Mouse (Mus musculus) heart, embryonic 13.5 days (tissue): ENCODE data around the gene Tmem25. TPM values are rescaled to one million over a fixed set of nuclear protein-coding genes. Genes with fewer than 3 reads are reported as not detected.
A peak's percentile ranks its signal among the peaks of the same experiment; 100 is the strongest.
"Not testable (repeated sequence)": the region's sequence is repeated elsewhere in the genome, so short reads cannot be mapped to it uniquely, and the experiment has no call there.

Source experiments
- ATAC-seq: fragments of 200-750 bp; cut with Nextera tagmentation; 2 replicates; pipeline ENCODE4 v1.8.0; 2017; ENCODE audit warnings: moderate TSS enrichment; ENCODE audit not compliant: insufficient number of reproducible peaks, low FRiP score, low TSS enrichment; ENCODE audit errors: extremely low read depth
- H3K27ac ChIP-seq: fragments of 300-500 bp; sonication (generic); replicated peaks from 2 replicates; pipeline ENCODE4 v1.5.1; 2015; ENCODE audit warnings: moderate library complexity, mild to moderate bottlenecking, inconsistent platforms
- H3K27me3 ChIP-seq: fragments of 300-500 bp; sonication (generic); replicated peaks from 2 replicates; pipeline ENCODE4 v1.6.1; 2015; ENCODE audit warnings: mild to moderate bottlenecking, inconsistent platforms
- H3K36me3 ChIP-seq: fragments of 300-500 bp; sonication (generic); 2 replicates; pipeline ENCODE4 v1.6.1; 2015; ENCODE audit warnings: mild to moderate bottlenecking, inconsistent platforms
- H3K4me1 ChIP-seq: fragments of 300-500 bp; sonication (generic); 2 replicates; pipeline ENCODE4 v1.6.1; 2015; ENCODE audit warnings: inconsistent platforms
- H3K4me2 ChIP-seq: fragments of 300-500 bp; sonication (generic); 2 replicates; pipeline ENCODE4 v1.6.1; 2015; ENCODE audit warnings: inconsistent platforms, mild to moderate bottlenecking, moderate library complexity
- H3K4me3 ChIP-seq: fragments of 300-500 bp; sonication (generic); 2 replicates; pipeline ENCODE4 v1.5.1; 2015; ENCODE audit warnings: moderate library complexity, mild to moderate bottlenecking, inconsistent platforms
- H3K9ac ChIP-seq: fragments of 300-500 bp; sonication (generic); 2 replicates; pipeline ENCODE4 v1.6.1; 2015; ENCODE audit warnings: inconsistent platforms, mild to moderate bottlenecking, moderate library complexity
- H3K9me3 ChIP-seq: fragments of 300-500 bp; sonication (generic); 2 replicates; pipeline ENCODE4 v1.6.1; 2016; ENCODE audit warnings: inconsistent platforms
- WGBS: fragments of 180-500 bp; shearing (Covaris S2); methylation state at CpG from one replicate; pipeline ENCODE4 v1.1.7; 2015; ENCODE audit warnings: mixed read lengths; 5-methylcytosine and 5-hydroxymethylcytosine counted together
- polyA plus RNA-seq: library from polyadenylated mRNA; unstranded; fragments of >200 nt; fragmentation: Nextera tagmentation; extraction: Ambion mirVana; gene quantifications from 2 replicates; pipeline ENCODE4 v1.2.1, GENCODE M21; 2015

Tmem25 gene
- polyA plus RNA-seq, 1 experiment from 2014 or later, result 1.9 TPM

DNA sequence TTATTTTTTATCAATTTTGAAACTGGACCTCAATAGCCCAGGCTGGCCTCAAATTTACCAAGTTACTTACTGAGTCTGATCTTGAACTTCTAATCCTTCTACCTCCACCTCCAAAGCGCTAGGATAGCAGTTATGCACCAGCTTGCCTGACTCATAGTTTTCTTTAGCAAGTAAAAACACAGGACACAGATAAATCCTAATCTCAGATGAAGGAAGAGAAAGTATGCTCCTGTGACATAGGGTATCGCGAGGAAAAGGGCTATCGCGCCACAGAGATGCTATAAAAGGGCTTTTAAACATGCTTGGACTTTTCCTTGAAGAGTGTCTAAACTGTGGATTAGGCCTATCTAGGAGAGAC is 26.7 kb downstream of the Tmem25 start:
- Histone ChIP-seq H3K27ac (peak overlapping the region; percentile 89), H3K4me2 (no peak overlapping the region), H3K4me3 (peak overlapping the region; percentile 91), H3K9me3 (no peaks in the 10 kb centered on the region), H3K36me3 (peaks cover 26% of the 10 kb centered on the region), H3K9ac (no peak overlapping the region), H3K27me3 (no peaks in the 10 kb centered on the region), H3K4me1 (peaks cover 14% of the 10 kb centered on the region)
- WGBS, result 15% methylated on average over 5 of the region's 5 CpGs
- ATAC-seq, result no peak

DNA sequence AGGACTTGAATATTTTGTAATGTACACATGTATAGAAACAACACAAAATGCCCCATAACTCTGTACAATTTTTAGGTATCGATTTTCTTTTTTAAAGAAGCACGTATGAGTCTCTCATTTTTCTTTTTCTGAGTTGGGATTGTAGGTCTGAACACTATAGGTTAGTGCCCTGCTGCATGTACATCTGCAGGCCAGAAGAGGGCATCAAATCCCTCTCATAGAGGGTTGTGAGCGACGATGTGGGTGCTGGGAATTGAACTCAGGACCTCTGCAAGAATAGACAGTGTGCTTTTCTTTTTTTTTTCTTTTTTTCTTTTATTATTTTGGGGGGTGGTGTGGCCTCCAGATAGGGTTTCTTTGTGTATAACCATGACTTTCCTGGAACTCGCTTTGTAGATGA is 27.7 kb downstream of the Tmem25 start:
- H3K27ac ChIP-seq, result no peak overlapping the region
- H3K27me3 ChIP-seq, result no peaks in the 10 kb centered on the region
- H3K9me3 ChIP-seq, result no peaks in the 10 kb centered on the region
- peaks cover 18% of the 10 kb centered on the region for H3K36me3 ChIP-seq
- WGBS, result 87% methylated on average over 5 of the region's 5 CpGs
- peaks cover 18% of the 10 kb centered on the region for H3K4me1 ChIP-seq
- H3K4me3 ChIP-seq, result no peak overlapping the region
- no peak for ATAC-seq
- no peak overlapping the region for H3K9ac ChIP-seq
- H3K4me2 ChIP-seq, result no peak overlapping the region

- H3K27me3 ChIP-seq, H3K9me3 ChIP-seq, ATAC-seq, H3K36me3 ChIP-seq, H3K27ac ChIP-seq: not testable (repeated sequence)
- peaks cover 38% of the 10 kb centered on the region for H3K4me1 ChIP-seq
- WGBS, result 33% methylated on average over 9 of the region's 9 CpGs
- peak overlapping the region; percentile 82 for H3K4me2 ChIP-seq
- H3K4me3 ChIP-seq, result peak overlapping the region; percentile 88
- peak overlapping the region; percentile 40 for H3K9ac ChIP-seq
Measured at GRCm38 (mm10) chr9:44768029-44768394, 31.1 kb downstream of the Tmem25 start.

DNA sequence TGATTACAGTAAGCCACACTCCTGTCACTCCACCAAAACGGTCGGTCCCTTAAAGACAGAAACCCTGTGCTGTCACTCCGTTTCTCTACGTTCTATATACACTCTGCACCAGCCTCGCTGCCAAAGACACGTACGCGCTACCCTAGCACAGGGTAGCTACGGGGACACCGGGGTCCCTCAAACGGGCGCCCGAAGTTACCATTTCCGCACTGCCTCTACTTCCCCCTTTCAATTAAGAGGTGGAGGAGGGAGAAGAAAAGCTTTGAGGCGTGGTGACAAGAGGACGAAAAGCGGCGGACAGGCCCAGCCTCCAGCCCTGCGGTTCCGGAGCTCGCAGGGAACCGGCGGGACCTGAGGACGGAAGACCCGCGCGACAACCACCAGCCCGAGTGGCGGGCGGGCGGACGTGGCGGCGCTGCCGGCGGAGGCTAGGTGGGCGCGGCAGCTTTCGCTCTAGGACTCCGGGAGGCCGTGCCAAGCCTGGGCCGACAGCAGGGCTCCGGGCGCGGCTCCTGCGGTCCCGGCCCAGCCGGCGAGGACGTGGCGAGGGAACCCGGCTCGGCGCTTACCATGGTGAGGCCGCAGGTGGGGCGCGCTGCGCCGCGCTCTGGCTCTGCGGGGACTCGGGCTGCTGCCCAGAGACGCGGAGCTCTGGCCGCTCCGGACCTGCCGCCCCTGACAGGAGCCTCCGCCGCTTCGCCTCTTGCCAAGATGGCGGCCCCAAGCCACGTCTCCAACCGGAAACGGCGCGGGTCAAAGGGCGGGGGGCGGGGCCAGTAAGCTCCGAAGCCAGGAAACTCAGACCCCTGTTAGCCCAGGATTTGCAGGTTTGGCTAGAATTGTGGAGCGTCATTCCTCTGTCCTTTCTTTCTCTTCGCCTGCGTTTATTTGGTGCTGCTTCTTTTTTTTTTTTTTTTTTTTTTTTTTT is 31.7 kb downstream of the Tmem25 start, which contains the start of the genes Arcn1 and Ift46:
TSS of gene Arcn1 (minus strand) at position 745 of the 928 bp plus-strand sequence.
TSS of gene Ift46 (plus strand) at position 808 of the 928 bp plus-strand sequence.
- Histone ChIP-seq H3K27me3 (no peaks in the 10 kb centered on the region), H3K9ac (peak within 1 kb of the TSS; percentile 98), H3K4me1 (peaks cover 42% of the 10 kb centered on the region), H3K27ac (peak within 1 kb of the TSS; percentile 98), H3K36me3 (no peaks in the 10 kb centered on the region), H3K9me3 (no peaks in the 10 kb centered on the region), H3K4me3 (peak within 1 kb of the TSS; percentile 88), H3K4me2 (peak within 1 kb of the TSS; percentile 82)
- peak; percentile 84 for ATAC-seq
- under 1% methylated on average over 82 of the region's 82 CpGs for WGBS

DNA sequence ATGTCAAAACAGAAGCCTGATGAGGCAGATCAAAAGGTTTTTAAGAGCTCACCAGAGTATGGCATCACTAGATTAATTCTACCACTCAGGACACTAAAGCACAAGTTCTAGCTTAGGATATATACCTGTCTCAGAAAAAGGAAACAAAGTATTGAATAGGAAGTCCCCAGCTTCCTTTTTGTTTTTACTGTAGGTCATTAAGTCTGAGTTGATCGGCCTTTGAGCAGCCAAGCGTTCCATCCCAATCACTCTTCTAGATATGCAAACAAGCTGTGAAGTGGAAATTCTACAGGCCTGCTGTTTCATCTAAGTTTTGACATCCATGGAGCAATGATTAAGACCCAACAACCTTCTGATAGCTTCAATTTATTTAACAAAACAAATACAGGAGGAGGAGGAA is 38.2 kb downstream of the Tmem25 start:
- Histone ChIP-seq H3K4me2 (no peak overlapping the region), H3K4me1 (peaks cover 45% of the 10 kb centered on the region), H3K4me3 (no peak overlapping the region), H3K36me3 (peaks cover 45% of the 10 kb centered on the region), H3K27me3 (no peaks in the 10 kb centered on the region), H3K27ac (no peak overlapping the region), H3K9me3 (no peaks in the 10 kb centered on the region), H3K9ac (no peak overlapping the region)
- WGBS, result 53% methylated on average over 2 of the region's 2 CpGs
- ATAC-seq, result no peak

- no peak overlapping the region for H3K4me3 ChIP-seq
- no peaks in the 10 kb centered on the region for H3K4me1 ChIP-seq
- H3K27ac ChIP-seq, result no peak overlapping the region
- no peaks in the 10 kb centered on the region for H3K27me3 ChIP-seq
- WGBS, result 92% methylated on average over 7 of the region's 7 CpGs
- no peaks in the 10 kb centered on the region for H3K9me3 ChIP-seq
- peaks cover 100% of the 10 kb centered on the region for H3K36me3 ChIP-seq
- no peak for ATAC-seq
- H3K4me2 ChIP-seq, result no peak overlapping the region
- H3K9ac ChIP-seq, result no peak overlapping the region
Measured at GRCm38 (mm10) chr9:44748473-44748872, 50.6 kb downstream of the Tmem25 start.

DNA sequence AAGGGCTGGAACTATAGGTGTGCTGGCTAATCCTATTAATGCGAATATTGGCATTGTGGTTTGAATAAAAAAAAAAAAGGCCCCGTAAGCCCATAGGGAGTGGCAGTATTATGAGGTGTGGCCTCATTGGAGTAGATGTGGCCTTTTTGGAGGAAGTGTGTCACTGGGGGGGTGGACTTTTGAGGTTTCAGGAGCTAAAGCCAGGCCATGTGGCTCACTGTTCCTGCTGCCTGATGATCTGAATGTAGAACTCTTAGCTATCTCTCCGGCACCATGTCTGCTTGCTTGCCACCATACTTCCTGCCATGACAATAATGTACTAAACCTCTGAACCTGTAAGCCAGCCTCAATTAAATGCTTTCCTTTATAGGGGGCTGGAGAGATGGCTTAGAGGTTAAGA is 51.8 kb downstream of the Tmem25 start:
- Histone ChIP-seq H3K36me3 (peaks cover 100% of the 10 kb centered on the region), H3K9me3 (no peaks in the 10 kb centered on the region), H3K27me3 (no peaks in the 10 kb centered on the region), H3K4me2 (no peak overlapping the region), H3K4me1 (no peaks in the 10 kb centered on the region), H3K27ac (no peak overlapping the region), H3K9ac (no peak overlapping the region), H3K4me3 (no peak overlapping the region)
- no peak for ATAC-seq
- whole genome bisulfite sequencing, result 93% methylated on average over 3 of the region's 3 CpGs

DNA sequence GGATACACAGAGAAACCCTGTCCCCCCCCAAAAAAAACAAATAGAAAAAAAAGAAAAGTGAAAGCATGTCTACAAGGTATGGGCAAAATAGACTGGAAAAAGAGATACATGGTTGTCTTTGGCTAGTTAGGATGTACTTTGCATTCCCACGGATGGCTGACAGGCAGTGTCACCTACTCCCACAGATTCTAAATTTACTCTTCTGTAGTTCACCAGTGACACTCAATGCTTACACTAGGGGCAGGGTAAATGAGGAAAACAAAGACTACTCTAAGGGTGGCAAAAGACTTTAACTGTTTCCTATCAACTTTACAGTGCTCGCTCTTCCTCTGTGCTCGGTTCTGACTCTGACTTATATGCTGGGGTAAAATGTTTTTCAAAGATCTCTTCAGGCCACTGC is 52.4 kb downstream of the Tmem25 start:
- H3K4me2 ChIP-seq, result no peak overlapping the region
- no peaks in the 10 kb centered on the region for H3K4me1 ChIP-seq
- peaks cover 97% of the 10 kb centered on the region for H3K36me3 ChIP-seq
- H3K27ac ChIP-seq, result no peak overlapping the region
- no peak for ATAC-seq
- WGBS, result 73% methylated on average over 3 of the region's 3 CpGs
- H3K4me3 ChIP-seq, result no peak overlapping the region
- H3K27me3 ChIP-seq, result no peaks in the 10 kb centered on the region
- H3K9ac ChIP-seq, result no peak overlapping the region
- no peaks in the 10 kb centered on the region for H3K9me3 ChIP-seq

DNA sequence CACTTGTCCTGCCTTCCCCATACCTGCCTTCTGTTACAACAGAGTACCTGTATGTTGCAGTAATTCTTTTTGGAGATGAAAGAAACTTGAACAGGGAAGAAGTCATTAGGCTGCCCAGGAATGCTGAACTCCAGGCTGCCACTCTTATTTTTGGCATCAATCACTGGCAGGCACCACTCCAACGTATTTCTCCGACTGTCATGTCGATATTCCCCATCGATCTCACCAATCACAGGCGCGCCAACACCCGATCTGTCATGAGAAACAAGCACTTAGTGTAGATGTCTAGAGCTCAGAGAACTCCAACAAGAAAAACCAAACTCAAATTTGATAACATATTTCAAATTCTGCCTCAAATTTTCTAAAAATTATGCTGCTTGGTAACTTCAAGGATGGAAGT is 53.7 kb downstream of the Tmem25 start:
- Histone ChIP-seq H3K4me1 (no peaks in the 10 kb centered on the region), H3K36me3 (peaks cover 94% of the 10 kb centered on the region), H3K27ac (no peak overlapping the region), H3K9ac (no peak overlapping the region), H3K27me3 (no peaks in the 10 kb centered on the region), H3K9me3 (no peaks in the 10 kb centered on the region), H3K4me2 (no peak overlapping the region), H3K4me3 (no peak overlapping the region)
- WGBS, result 89% methylated on average over 7 of the region's 7 CpGs
- no peak for ATAC-seq

Other genes starting within 250 kb of the Tmem25 start
- gene Cxcr5, start 237.4 kb downstream of the Tmem25 start, polyA plus RNA-seq, result not detected in 2 replicates
- 9.8 and 11.0 TPM in 2 replicates for gene Ddx6, start 194.4 kb downstream of the Tmem25 start, polyA plus RNA-seq
- gene Treh, start 126.1 kb downstream of the Tmem25 start, polyA plus RNA-seq, result not detected in 2 replicates
- 20.2 and 24.4 TPM in 2 replicates for gene Phldb1, start 64.1 kb downstream of the Tmem25 start, polyA plus RNA-seq
- 114 and 119 TPM in 2 replicates for gene Arcn1, start 31.5 kb downstream of the Tmem25 start, polyA plus RNA-seq
- 65.7 and 68.6 TPM in 2 replicates for gene Ift46, start 31.4 kb downstream of the Tmem25 start, polyA plus RNA-seq
- gene Ttc36, start 3.8 kb upstream of the Tmem25 start, polyA plus RNA-seq, result 0.29 and 2.2 TPM in 2 replicates
- gene Kmt2a, start 82.0 kb upstream of the Tmem25 start, polyA plus RNA-seq, result 6.1 and 6.5 TPM in 2 replicates
- 1,009 and 1,200 TPM in 2 replicates for gene Atp5l, start 121.4 kb upstream of the Tmem25 start, polyA plus RNA-seq
- gene Ube4a, start 166.3 kb upstream of the Tmem25 start, polyA plus RNA-seq, result 15.9 and 17.4 TPM in 2 replicates
- 1.9 TPM in 1 of 2 replicates, not detected in the other for gene Cd3g, start 181.1 kb upstream of the Tmem25 start, polyA plus RNA-seq
- 0.45 TPM in 1 of 2 replicates, not detected in the other for gene Cd3d, start 182.5 kb upstream of the Tmem25 start, polyA plus RNA-seq
- gene Cd3e, start 210.3 kb upstream of the Tmem25 start, polyA plus RNA-seq, result 0.55 TPM in 1 of 2 replicates, not detected in the other
- gene Mpzl2, start 240.5 kb upstream of the Tmem25 start, polyA plus RNA-seq, result 1.3 and 1.5 TPM in 2 replicates